Mouse (Mus musculus) heart, embryonic 16.5 days (tissue): Measurements from ENCODE around the gene Pcnx4. TPM values are rescaled to one million over a fixed set of nuclear protein-coding genes. Genes with fewer than 3 reads are reported as not detected.
"Not testable (repeated sequence)": the region's sequence is repeated elsewhere in the genome, so short reads cannot be mapped to it uniquely, and the experiment has no call there.

Experiments
- ATAC-seq: fragments of 200-750 bp; cut with Nextera tagmentation; replicated peaks from 2 replicates; pipeline ENCODE4 v1.8.0; 2017; ENCODE audit warnings: moderate number of reproducible peaks; ENCODE audit not compliant: insufficient read depth, low FRiP score; ENCODE audit errors: extremely low read depth
- H3K27ac ChIP-seq: fragments of 300-500 bp; sonication (generic); 2 replicates; pipeline ENCODE4 v1.5.1; 2014; ENCODE audit warnings: mild to moderate bottlenecking, low read length, control low read depth, moderate library complexity
- H3K27me3 ChIP-seq: fragments of 300-500 bp; sonication (generic); 2 replicates; pipeline ENCODE4 v1.6.1; 2014; ENCODE audit warnings: low read length, mixed read lengths; ENCODE audit not compliant: control insufficient read depth, insufficient read depth
- H3K36me3 ChIP-seq: fragments of 300-500 bp; sonication (generic); 2 replicates; pipeline ENCODE4 v1.6.1; 2014; ENCODE audit not compliant: control insufficient read depth, insufficient read depth
- H3K4me1 ChIP-seq: fragments of 300-500 bp; sonication (generic); 2 replicates; pipeline ENCODE4 v1.6.1; 2014; ENCODE audit warnings: low read length, mixed read lengths; ENCODE audit not compliant: control insufficient read depth, insufficient read depth
- H3K4me2 ChIP-seq: fragments of 300-500 bp; sonication (generic); 2 replicates; pipeline ENCODE4 v1.6.1; 2014; ENCODE audit warnings: low read depth, mild to moderate bottlenecking, control low read depth, low read length
- H3K4me3 ChIP-seq: fragments of 300-500 bp; sonication (generic); 2 replicates; pipeline ENCODE4 v1.5.1; 2014; ENCODE audit warnings: mild to moderate bottlenecking, control low read depth, low read length
- H3K9ac ChIP-seq: fragments of 300-500 bp; sonication (generic); 2 replicates; pipeline ENCODE4 v1.6.1; 2014; ENCODE audit warnings: low read length, control low read depth
- H3K9me3 ChIP-seq: fragments of 300-500 bp; sonication (generic); replicated peaks from 2 replicates; pipeline ENCODE4 v1.6.1; 2016; ENCODE audit warnings: low read length; ENCODE audit not compliant: control insufficient read depth
- WGBS: fragments of 180-500 bp; shearing (Covaris S2); extraction: QIAGEN DNeasy Blood & Tissue Kit; methylation state at CpG from one replicate; pipeline ENCODE4 v1.1.7; 2014; 5-methylcytosine and 5-hydroxymethylcytosine counted together
- polyA plus RNA-seq: library from polyadenylated mRNA; unstranded; fragments of >200 nt; fragmentation: Nextera tagmentation; extraction: Ambion mirVana; gene quantifications from 2 replicates; pipeline ENCODE4 v1.2.1, GENCODE M21; 2015

The Pcnx4 gene
- polyA plus RNA-seq, 1 experiment from 2014 or later: 6.4 TPM

DNA sequence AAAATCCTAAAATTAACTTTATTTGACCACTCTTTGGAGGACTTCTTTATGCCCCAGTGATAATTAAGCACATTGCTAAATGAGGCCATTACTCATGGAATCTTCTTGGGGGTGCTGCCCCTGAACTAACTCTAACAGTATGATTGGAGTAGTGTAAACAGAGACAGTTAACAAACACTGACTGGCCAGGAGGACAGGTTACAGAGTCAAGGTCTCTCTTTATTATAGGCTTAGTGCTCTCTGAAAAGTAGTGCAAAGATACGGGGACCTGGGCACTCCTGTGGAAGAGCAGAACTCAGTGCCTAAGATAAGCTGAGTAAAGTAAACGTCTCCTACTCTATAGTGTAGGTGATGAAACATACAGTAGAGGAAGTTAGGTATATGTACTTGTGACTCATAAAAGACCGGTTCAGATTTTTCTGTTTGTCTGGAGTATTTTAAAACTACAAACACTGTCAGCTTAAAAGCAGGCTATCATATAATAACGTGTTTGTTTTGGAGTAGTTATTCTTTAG is 28.2 kb downstream of the Pcnx4 start:
- H3K9ac ChIP-seq: no peak overlapping the region
- 67% methylated on average over 4 of the region's 4 CpGs for WGBS
- H3K27ac ChIP-seq: no peak overlapping the region
- no peaks in the 10 kb centered on the region for H3K9me3 ChIP-seq
- ATAC-seq: no peak
- no peaks in the 10 kb centered on the region for H3K36me3 ChIP-seq
- H3K4me2 ChIP-seq: no peak overlapping the region
- no peaks in the 10 kb centered on the region for H3K4me1 ChIP-seq
- no peak overlapping the region for H3K4me3 ChIP-seq
- no peaks in the 10 kb centered on the region for H3K27me3 ChIP-seq

DNA sequence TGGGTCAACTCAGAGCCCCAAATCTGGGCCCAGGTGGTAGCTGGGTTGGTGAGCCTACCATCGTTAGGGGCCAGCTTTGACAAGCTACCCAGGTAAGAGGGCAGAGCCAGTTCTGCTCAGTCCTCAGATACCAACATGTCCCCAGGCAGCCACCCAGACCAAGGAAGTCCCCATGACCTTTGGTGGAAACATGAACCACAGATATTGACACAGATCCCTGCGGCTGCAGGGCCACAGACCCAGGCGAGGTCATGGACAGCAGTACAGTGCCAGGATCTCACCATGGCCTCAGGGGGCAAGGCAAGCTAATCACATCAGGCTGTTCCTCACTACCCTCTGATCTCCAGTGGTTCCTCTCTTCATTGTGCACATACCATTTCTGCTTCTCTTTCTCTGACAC is 45.8 kb downstream of the Pcnx4 start:
- Histone ChIP-seq H3K27ac (no peak overlapping the region), H3K4me1 (no peaks in the 10 kb centered on the region), H3K9me3 (peaks cover 3% of the 10 kb centered on the region; the same call in 1 of the 2 replicates), H3K4me3 (no peak overlapping the region), H3K36me3 (no peaks in the 10 kb centered on the region), H3K27me3 (no peaks in the 10 kb centered on the region), H3K4me2 (no peak overlapping the region), H3K9ac (no peak overlapping the region)
- no peak for ATAC-seq
- WGBS: 84% methylated on average over 3 of the region's 3 CpGs

DNA sequence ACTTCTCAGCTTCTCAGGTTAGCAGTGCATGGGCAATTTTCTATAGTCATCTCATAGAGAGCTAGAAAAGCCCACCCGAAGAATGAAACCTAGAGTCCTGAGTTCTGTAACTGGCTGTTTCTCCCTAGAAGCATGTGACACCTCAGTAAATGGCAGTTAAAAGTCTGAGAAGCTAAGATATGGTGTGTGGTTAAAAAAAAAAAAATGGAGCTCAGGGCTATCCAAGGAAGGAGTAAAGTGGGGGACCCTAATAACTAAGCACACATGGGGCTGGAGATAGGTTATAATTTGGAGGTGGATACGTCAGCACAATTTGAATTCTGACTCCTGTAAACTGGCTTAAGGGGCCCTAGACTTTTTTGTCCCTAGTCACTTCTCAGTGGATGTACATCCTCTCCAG is 46.9 kb downstream of the Pcnx4 start:
- Histone ChIP-seq H3K4me3 (no peak overlapping the region), H3K9ac (no peak overlapping the region), H3K36me3 (no peaks in the 10 kb centered on the region), H3K9me3 (peaks cover 3% of the 10 kb centered on the region; the same call in 1 of the 2 replicates), H3K4me2 (no peak overlapping the region), H3K27me3 (no peaks in the 10 kb centered on the region), H3K4me1 (no peaks in the 10 kb centered on the region), H3K27ac (no peak overlapping the region)
- ATAC-seq: no peak
- WGBS: 91% methylated on average over 2 of the region's 2 CpGs

DNA sequence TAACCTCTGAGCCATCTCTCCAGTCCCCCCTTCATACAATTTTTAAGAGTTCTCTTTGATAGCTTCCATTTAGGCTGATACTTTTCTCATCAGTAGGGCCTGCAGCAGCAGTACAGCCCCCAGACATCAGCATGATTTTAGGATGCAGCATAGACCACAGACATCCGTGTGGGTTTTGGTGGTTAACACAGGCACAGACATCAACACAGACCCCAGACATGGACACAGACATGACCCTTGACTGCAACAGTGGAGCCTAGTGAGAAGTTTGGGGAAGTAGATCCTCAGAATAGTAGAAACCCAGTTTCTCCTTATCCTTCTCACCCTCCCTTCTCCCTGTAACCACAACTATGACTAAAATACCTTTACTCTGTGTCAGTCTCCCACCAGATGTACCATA is 49.2 kb downstream of the Pcnx4 start:
- Histone ChIP-seq H3K4me1 (no peaks in the 10 kb centered on the region), H3K9ac (no peak overlapping the region), H3K4me3 (no peak overlapping the region), H3K36me3 (no peaks in the 10 kb centered on the region), H3K9me3 (peaks cover 3% of the 10 kb centered on the region; the same call in 1 of the 2 replicates), H3K27me3 (no peaks in the 10 kb centered on the region), H3K4me2 (no peak overlapping the region), H3K27ac (no peak overlapping the region)
- 88% methylated on average over 1 of the region's 1 CpGs for WGBS
- ATAC-seq: no peak

DNA sequence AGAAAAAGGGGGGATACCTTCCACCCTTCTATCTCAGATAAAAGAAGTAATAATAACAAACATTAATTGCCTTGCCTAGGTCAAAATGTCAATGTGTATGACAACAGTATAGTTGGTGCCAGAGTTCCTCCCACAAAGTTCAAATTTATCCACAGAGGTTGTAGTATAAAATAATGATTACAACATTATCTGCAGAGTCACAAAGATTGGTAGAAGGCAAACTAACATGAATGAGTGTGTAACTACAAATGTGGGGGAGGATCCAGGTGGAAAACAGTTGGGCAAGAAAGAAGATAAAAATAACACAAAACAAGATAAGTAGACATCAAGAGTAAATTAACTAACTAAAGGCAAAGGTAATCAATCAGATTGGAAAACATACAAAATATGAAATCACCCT is 56.8 kb downstream of the Pcnx4 start:
- H3K4me1 ChIP-seq: no peaks in the 10 kb centered on the region
- no peaks in the 10 kb centered on the region for H3K36me3 ChIP-seq
- no peaks in the 10 kb centered on the region for H3K9me3 ChIP-seq
- no peak overlapping the region for H3K4me3 ChIP-seq
- H3K27me3 ChIP-seq: no peaks in the 10 kb centered on the region
- no peak overlapping the region for H3K9ac ChIP-seq
- H3K27ac ChIP-seq: no peak overlapping the region
- H3K4me2 ChIP-seq: no peak overlapping the region
- ATAC-seq: no peak

DNA sequence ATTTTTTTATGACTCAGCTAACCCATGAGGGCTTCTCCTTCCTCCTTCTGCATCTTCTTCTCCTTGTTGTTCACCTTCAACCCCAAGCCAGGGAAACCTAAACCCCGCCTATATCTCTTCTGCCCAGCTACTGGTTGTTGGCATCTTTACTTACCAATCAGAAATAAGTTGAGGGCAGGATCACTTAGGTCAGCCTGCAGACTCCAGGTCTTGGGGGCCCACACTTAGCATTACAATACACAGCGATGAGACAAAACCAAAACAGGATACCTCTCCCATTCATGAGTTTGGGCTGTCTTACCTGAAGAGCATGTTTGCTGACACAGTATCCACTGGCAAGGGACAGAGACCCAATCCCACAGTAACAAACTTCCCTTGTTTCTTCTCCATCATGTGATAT is 57.8 kb downstream of the Pcnx4 start:
- Histone ChIP-seq H3K4me3 (no peak overlapping the region), H3K4me2 (no peak overlapping the region), H3K9ac (no peak overlapping the region), H3K27me3 (no peaks in the 10 kb centered on the region), H3K9me3 (no peaks in the 10 kb centered on the region), H3K27ac (no peak overlapping the region), H3K4me1 (no peaks in the 10 kb centered on the region), H3K36me3 (no peaks in the 10 kb centered on the region)
- no peak for ATAC-seq
- 53% methylated on average over 2 of the region's 2 CpGs for WGBS

DNA sequence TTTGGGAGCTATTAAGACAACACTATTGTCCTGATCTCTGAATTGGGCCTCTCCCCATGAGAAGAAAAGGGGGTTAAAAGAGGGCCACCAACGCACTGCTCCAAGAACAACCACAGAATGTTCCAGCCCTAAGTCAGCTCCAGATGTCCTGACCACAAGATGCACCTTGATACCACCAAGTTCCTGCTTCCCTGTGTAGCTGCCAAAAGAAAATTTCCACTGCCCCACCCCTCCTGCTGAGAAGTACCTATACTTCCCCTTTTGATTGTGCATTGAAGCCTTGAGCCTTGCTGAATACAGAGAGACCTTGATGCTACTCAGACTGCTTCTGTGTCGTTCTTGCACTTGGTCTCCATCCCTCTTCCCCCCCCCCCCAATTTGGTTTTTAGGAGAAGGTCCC is 62.5 kb downstream of the Pcnx4 start:
- H3K27ac ChIP-seq, H3K9ac ChIP-seq, H3K27me3 ChIP-seq, H3K9me3 ChIP-seq, H3K4me1 ChIP-seq, H3K4me2 ChIP-seq, ATAC-seq, H3K4me3 ChIP-seq, H3K36me3 ChIP-seq: not testable (repeated sequence)
- WGBS: 85% methylated on average over 2 of the region's 2 CpGs

DNA sequence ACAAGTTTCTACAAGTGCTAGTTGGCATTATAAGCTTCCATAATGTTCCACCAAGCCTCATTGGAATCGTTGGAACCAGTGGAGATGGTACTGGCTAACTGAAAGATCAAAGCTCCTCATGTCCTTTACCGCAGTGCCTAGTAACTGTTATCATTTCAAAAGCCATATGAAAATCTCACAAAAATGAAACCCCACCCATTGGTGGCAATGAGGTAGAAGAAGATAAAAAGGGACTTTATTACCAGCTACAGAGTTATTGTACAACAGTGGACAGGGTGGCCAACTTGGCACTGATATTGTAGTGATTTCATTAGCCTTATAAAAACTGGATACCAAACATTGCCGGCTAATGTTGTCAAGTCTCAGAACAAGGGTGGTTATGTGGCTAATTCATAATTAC is 75.9 kb downstream of the Pcnx4 start:
- ATAC-seq: no peak
- 92% methylated on average over 3 of the region's 3 CpGs for WGBS
- no peaks in the 10 kb centered on the region for H3K4me1 ChIP-seq
- H3K9me3 ChIP-seq: no peaks in the 10 kb centered on the region
- no peaks in the 10 kb centered on the region for H3K27me3 ChIP-seq
- H3K36me3 ChIP-seq: no peaks in the 10 kb centered on the region
- no peak overlapping the region for H3K4me3 ChIP-seq
- no peak overlapping the region for H3K4me2 ChIP-seq
- no peak overlapping the region for H3K27ac ChIP-seq
- no peak overlapping the region for H3K9ac ChIP-seq

DNA sequence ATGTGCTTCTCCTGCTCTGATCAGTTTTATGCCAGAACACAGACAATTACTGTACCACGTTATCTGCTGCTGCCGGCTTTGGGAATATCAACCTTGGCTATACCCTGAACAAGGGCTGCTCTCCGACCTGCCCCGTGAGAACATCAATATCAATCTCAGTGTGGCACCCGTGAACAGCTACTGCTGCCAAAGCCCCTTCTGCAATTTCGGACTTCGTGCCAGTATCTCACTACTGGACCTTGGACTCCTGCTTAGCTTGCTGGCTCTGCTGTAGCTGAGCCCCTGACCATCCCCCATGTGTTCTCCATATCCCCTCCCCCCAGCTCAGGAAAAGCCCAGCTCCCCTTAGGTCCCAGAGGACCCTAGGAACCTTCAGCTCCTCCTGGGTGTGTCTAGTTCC is 84.7 kb downstream of the Pcnx4 start:
- no peak for ATAC-seq
- no peak overlapping the region for H3K9ac ChIP-seq
- no peak overlapping the region for H3K4me2 ChIP-seq
- no peaks in the 10 kb centered on the region for H3K36me3 ChIP-seq
- H3K27me3 ChIP-seq: no peaks in the 10 kb centered on the region
- no peak overlapping the region for H3K27ac ChIP-seq
- H3K4me3 ChIP-seq: no peak overlapping the region
- no peaks in the 10 kb centered on the region for H3K4me1 ChIP-seq
- 84% methylated on average over 7 of the region's 7 CpGs for WGBS
- H3K9me3 ChIP-seq: no peaks in the 10 kb centered on the region

DNA sequence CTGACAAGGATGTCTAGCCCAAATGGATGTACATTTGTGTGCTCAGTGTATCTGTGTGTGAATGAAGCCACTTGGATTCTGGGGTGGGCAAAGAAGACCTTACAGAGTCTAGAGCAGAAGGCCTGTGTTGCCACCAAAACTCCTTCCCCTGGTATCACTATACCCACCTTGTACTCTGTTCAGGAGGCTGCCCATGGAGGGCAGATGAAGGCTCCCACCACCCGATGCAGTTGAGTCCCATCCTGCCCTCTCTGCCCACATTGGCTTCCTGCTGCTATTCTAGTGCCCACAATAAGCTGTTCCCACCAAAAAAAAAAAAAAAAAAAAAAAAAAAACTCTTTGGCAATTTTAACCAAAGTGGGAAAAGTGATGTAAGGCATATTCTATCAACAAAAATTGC is 85.3 kb downstream of the Pcnx4 start:
- no peak overlapping the region for H3K27ac ChIP-seq
- no peaks in the 10 kb centered on the region for H3K27me3 ChIP-seq
- no peaks in the 10 kb centered on the region for H3K36me3 ChIP-seq
- no peaks in the 10 kb centered on the region for H3K4me1 ChIP-seq
- H3K4me3 ChIP-seq: no peak overlapping the region
- no peak overlapping the region for H3K9ac ChIP-seq
- no peak overlapping the region for H3K4me2 ChIP-seq
- no peak for ATAC-seq
- WGBS: 78% methylated on average over 1 of the region's 1 CpGs
- no peaks in the 10 kb centered on the region for H3K9me3 ChIP-seq
